Mouse (Mus musculus) hindbrain, embryonic 11.5 days (tissue): ENCODE measurements around the gene Elane. TPM values are rescaled to one million over a fixed set of nuclear protein-coding genes. Genes with fewer than 3 reads are reported as not detected.

Experiments used
- ATAC-seq: fragments of 200-750 bp; cut with Nextera tagmentation; 2 replicates; pipeline ENCODE4 v1.8.0; 2017; ENCODE audit warnings: mild to moderate bottlenecking, moderate TSS enrichment, moderate library complexity; ENCODE audit not compliant: low FRiP score
- DNase-seq: peaks from one replicate; pipeline ENCODE4 v3.0.0-alpha.2; 2015; ENCODE audit warnings: low spot score
- H3K27ac ChIP-seq: fragments of 300-500 bp; sonication (generic); 2 replicates; pipeline ENCODE4 v1.5.1; 2014; ENCODE audit warnings: mild to moderate bottlenecking, low read depth, low read length
- H3K27me3 ChIP-seq: fragments of 300-500 bp; sonication (generic); 2 replicates; pipeline ENCODE4 v1.6.1; 2014; ENCODE audit warnings: mild to moderate bottlenecking, low read length, moderate library complexity, mixed read lengths; ENCODE audit not compliant: control insufficient read depth, insufficient read depth
- H3K36me3 ChIP-seq: fragments of 300-500 bp; sonication (generic); 2 replicates; pipeline ENCODE4 v1.6.1; 2014; ENCODE audit warnings: mild to moderate bottlenecking, low read length, moderate library complexity, mixed read lengths; ENCODE audit not compliant: control insufficient read depth, insufficient read depth
- H3K4me1 ChIP-seq: fragments of 300-500 bp; sonication (generic); replicated peaks from 2 replicates; pipeline ENCODE4 v1.6.1; 2014; ENCODE audit warnings: low read length, mixed read lengths; ENCODE audit not compliant: control insufficient read depth, insufficient read depth
- H3K4me2 ChIP-seq: fragments of 300-500 bp; sonication (generic); replicated peaks from 2 replicates; pipeline ENCODE4 v1.6.1; 2014; ENCODE audit warnings: mild to moderate bottlenecking, low read depth, low read length
- H3K4me3 ChIP-seq: fragments of 300-500 bp; sonication (generic); 2 replicates; pipeline ENCODE4 v1.5.1; 2014; ENCODE audit warnings: low read depth, low read length
- H3K9ac ChIP-seq: fragments of 300-500 bp; sonication (generic); 2 replicates; pipeline ENCODE4 v1.6.1; 2014; ENCODE audit warnings: low read depth, low read length
- H3K9me3 ChIP-seq: fragments of 300-500 bp; sonication (generic); 2 replicates; pipeline ENCODE4 v1.6.1; 2016; ENCODE audit warnings: low read length; ENCODE audit not compliant: control insufficient read depth
- WGBS: fragments of 180-500 bp; shearing (Covaris S2); extraction: QIAGEN DNeasy Blood & Tissue Kit; methylation state at CpG from one replicate; pipeline ENCODE4 v1.1.7; 2014; 5-methylcytosine and 5-hydroxymethylcytosine counted together
- polyA plus RNA-seq: library from polyadenylated mRNA; unstranded; fragments of >200 nt; fragmentation: Nextera tagmentation; extraction: Ambion mirVana; gene quantifications from 2 replicates; pipeline ENCODE4 v1.2.1, GENCODE M21; 2014

The Elane gene
- polyA plus RNA-seq, 1 experiment from 2014 or later = not detected

DNA sequence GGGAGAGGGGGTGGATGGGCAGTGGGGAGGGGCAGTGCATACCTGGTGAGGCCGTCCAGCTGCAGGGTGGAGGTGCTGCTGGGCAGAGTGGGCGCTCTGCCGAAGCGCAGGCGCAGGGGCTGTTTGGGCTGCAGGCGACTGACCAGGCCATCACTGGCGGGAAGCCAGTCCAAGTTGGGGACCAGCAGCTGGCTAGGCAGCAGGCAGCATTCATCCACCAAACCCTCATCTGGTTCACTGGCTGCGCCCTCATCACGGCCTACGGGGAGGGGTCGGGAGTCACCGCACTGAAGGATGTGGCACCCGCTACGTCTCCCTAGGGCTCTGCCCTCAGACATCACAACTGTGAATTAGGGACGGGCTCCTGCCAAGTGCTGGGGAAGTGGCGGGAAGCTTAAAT lies 10.3 kb downstream of the Elane start:
- Histone ChIP-seq H3K4me2 (no peak overlapping the region), H3K27me3 (peaks cover 4% of the 10 kb centered on the region; the same call in 1 of the 2 replicates), H3K27ac (no peak overlapping the region), H3K9ac (no peak overlapping the region), H3K9me3 (no peaks in the 10 kb centered on the region), H3K4me3 (no peak overlapping the region), H3K4me1 (peaks cover 5% of the 10 kb centered on the region), H3K36me3 (no peaks in the 10 kb centered on the region)
- ATAC-seq (no peak), DNase-seq (no peak)
- WGBS = 93% methylated on average over 16 of the region's 16 CpGs

DNA sequence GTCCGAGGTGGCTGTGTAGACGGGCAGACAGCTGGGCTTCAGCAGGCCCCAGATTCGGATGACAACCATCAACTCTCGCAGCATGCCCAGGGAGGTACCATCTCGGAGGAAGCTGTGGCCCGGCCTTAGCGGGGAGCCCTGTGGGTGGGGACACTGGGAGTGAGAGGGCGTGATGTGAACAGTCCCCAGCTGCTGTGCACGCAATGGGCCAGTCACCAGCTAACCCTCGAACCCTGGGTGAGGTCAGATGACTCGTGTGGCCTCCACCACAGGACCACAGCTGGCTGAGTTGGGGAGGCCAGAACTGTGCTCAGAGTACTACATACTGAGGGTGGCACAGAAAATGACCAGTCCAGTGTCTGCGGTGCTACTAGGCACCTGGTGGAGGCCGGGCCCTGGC lies 10.8 kb downstream of the Elane start:
- Histone ChIP-seq H3K27me3 (peaks cover 4% of the 10 kb centered on the region; the same call in 1 of the 2 replicates), H3K9me3 (no peaks in the 10 kb centered on the region), H3K4me2 (no peak overlapping the region), H3K4me3 (no peak overlapping the region), H3K4me1 (peaks cover 7% of the 10 kb centered on the region), H3K27ac (no peak overlapping the region), H3K9ac (no peak overlapping the region), H3K36me3 (no peaks in the 10 kb centered on the region)
- ATAC-seq (no peak), DNase-seq (no peak)
- 85% methylated on average over 13 of the region's 13 CpGs for WGBS

DNA sequence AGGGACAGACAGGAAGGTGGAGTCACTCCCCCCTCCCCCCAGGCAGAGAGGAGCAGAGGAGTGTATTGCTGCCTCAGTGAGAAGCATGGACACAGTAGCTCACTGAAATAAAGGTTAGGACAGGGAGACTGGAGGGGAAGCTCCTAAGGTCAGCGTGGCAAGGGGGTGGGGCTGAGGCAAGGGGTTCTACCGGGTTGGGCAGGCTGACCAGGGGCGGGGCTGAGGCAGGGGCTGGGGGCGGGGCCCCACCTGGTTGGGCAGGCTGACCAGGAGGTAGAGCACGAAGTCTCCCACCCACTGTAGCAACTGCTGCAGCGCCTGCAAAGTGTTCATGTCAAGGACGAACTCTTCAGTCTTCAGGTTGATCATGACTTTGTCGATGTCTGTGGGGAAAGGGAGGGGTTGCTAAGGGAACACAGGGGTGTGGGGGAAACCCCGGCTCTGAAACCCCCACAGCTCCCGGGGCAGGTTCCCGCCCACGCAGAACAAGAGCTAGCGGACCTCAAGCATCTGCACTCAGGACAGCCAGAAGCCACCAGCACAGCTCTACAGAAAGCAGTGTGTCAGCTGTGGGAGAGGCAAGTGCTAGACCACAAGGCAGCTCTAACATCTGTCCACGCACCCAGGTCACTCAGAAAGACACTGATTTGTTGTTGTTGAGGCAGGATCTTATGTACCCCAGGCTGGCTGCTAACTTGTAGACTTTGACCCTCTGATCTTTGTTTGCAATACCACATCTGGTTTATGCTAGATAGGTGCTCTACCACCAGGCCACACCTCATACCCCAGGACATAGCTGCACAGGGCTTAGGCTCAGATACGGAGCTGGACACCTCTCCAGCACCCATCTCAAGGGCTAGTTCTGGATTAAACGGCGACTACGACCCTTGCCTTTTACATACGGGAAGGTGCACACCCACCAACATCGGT lies 11.5 kb downstream of the Elane start:
- no peak overlapping the region for H3K9ac ChIP-seq
- H3K27me3 ChIP-seq = peaks cover 4% of the 10 kb centered on the region; the same call in 1 of the 2 replicates
- DNase-seq (no peak), ATAC-seq (no peak)
- peaks cover under 1% of the 10 kb centered on the region; the same call in 1 of the 2 replicates for H3K36me3 ChIP-seq
- H3K4me1 ChIP-seq = peaks cover 7% of the 10 kb centered on the region
- no peak overlapping the region for H3K4me3 ChIP-seq
- H3K27ac ChIP-seq = no peak overlapping the region
- 57% methylated on average over 20 of the region's 20 CpGs for WGBS
- no peaks in the 10 kb centered on the region for H3K9me3 ChIP-seq
- no peak overlapping the region for H3K4me2 ChIP-seq

DNA sequence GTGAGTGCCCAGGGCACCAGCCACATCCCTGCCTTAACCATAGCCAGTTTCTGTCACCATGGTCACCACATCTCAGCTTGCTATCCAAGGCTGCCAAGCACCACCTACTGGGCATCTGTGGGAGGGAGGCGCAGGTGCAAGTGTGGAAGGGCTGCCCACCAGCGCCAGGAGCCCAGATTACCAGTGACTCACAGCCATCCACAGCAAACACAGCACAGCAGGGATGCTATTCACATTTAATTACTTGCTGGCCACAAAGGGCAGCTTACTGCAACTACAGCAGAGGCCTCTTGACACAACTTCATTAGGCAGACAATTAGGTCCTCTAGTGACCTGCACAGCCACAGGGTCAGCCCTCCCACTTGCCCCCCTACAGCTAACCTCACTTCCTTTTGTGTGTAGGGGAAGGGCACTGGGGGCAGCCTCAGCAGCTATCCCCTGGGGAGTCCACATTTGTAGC lies 14.9 kb downstream of the Elane start:
- H3K4me1 ChIP-seq = peaks cover 7% of the 10 kb centered on the region
- H3K9ac ChIP-seq = 0 out of 2 replicates have a peak overlapping the region, but pooled peaks have one; percentile 23
- H3K36me3 ChIP-seq = peaks cover 3% of the 10 kb centered on the region; the same call in 1 of the 2 replicates
- 0 out of 2 replicates have a peak overlapping the region, but pooled peaks have one; percentile 36 for H3K27ac ChIP-seq
- DNase-seq = peak; percentile 54
- H3K4me3 ChIP-seq = no peak overlapping the region
- H3K27me3 ChIP-seq = peaks cover 4% of the 10 kb centered on the region; the same call in 1 of the 2 replicates
- H3K4me2 ChIP-seq = no peak overlapping the region
- H3K9me3 ChIP-seq = no peaks in the 10 kb centered on the region
- ATAC-seq = peak; percentile 55
- 15% methylated on average over 2 of the region's 2 CpGs for WGBS

DNA sequence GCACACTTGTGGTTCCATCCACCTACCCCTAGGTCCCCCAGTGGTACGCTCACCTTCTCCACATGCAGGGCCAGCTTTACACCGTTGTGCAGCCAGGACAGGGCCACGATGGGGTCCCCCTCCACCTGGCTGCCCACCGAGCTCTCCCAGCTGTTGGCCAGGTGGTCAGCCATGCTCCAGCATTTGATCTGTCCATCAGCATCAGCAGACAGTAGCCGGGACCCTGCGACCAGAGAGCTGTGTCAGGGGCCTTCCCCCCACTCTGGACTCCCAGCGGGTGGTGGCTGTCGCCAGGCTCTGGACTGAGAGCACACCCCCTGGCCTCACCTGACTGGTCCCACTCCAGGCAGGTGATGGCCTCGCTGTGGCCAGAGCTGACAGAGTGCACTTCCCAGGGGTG lies 20.7 kb downstream of the Elane start:
- Histone ChIP-seq H3K9me3 (no peaks in the 10 kb centered on the region), H3K4me1 (no peaks in the 10 kb centered on the region), H3K36me3 (peaks cover 3% of the 10 kb centered on the region; the same call in 1 of the 2 replicates), H3K27ac (no peak overlapping the region), H3K27me3 (no peaks in the 10 kb centered on the region; the same call in 1 of the 2 replicates), H3K4me3 (no peak overlapping the region), H3K9ac (no peak overlapping the region), H3K4me2 (no peak overlapping the region)
- WGBS = 90% methylated on average over 9 of the region's 9 CpGs
- no peak for DNase-seq
- no peak for ATAC-seq

DNA sequence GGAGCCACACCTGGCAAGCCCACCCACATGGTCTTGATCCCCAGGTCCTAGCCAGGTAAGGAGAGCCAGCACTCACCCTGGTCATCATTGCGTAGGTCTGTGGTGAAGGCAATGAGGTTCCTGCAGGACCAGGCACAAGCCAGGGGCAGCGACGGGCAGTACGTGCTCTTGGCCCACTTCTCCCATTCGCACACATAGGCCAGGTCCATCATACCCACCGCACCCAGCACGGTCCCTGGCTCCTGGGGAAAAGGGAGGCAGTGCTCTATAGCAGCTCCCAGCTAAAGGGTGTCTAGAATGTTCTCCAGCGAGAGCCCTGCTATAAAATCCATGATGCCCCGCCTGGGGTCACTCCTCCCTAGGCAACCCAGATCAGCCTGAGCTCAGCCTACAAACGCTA lies 21.4 kb downstream of the Elane start:
- H3K36me3 ChIP-seq = peaks cover 3% of the 10 kb centered on the region; the same call in 1 of the 2 replicates
- no peak for DNase-seq
- H3K27ac ChIP-seq = no peak overlapping the region
- no peaks in the 10 kb centered on the region; the same call in 1 of the 2 replicates for H3K27me3 ChIP-seq
- H3K4me3 ChIP-seq = no peak overlapping the region
- H3K9ac ChIP-seq = no peak overlapping the region
- H3K4me1 ChIP-seq = no peaks in the 10 kb centered on the region
- WGBS = 95% methylated on average over 10 of the region's 10 CpGs
- no peak overlapping the region for H3K4me2 ChIP-seq
- no peaks in the 10 kb centered on the region for H3K9me3 ChIP-seq
- ATAC-seq = no peak

DNA sequence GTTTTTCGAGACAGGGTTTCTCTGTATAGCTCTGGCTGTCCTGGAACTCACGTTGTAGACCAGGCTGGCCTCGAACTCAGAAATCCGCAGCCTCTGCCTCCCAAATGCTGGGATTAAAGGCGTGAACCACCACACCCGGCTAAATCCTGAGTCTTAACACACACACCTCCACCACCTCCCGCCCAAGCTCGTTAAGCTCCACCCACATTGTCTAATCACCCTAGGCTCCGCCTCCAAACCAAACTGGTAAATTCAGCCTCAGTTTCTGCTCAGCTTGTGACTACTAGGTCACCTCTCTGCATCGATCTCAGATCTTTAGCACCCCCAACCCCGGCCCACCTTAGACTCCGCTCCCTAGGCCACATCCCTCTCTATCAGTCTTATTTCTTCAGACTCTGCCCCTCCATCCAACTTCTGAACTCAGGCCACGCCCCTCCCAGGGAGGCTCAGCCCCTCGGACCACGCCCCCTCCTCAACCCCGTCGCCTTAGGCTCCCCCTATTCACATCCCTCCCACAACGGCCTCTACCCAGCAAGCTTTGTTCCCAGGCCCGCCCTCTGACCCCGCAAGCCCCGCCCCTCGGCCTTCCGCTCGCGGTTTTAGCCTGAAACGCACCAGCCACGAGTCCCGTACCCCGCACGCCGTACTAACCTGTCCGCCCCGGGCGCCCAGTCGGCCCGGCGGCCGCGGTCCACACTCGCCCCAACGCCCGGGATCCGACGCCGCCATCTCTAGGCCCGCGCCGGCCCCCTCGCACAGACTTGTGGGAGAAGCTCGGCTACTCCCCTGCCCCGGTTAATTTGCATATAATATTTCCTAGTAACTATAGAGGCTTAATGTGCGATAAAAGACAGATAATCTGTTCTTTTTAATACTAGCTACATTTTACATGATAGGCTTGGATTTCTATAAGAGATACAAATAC lies 22.4 kb downstream of the Elane start, which contains the start of gene Med16:
Med16 (minus strand) TSS at position 757 of the 925 bp plus-strand sequence.
- ATAC-seq (peak; percentile 95), DNase-seq (peak; percentile 97)
- H3K4me3 ChIP-seq = peak within 1 kb of the TSS; percentile 65
- no peaks in the 10 kb centered on the region for H3K27me3 ChIP-seq
- H3K27ac ChIP-seq = peak within 1 kb of the TSS; percentile 96
- peak within 1 kb of the TSS; percentile 42 for H3K4me2 ChIP-seq
- H3K9ac ChIP-seq = peak within 1 kb of the TSS; percentile 85
- no peaks in the 10 kb centered on the region for H3K36me3 ChIP-seq
- WGBS = 2% methylated on average over 52 of the region's 52 CpGs
- H3K9me3 ChIP-seq = no peaks in the 10 kb centered on the region
- H3K4me1 ChIP-seq = no peaks in the 10 kb centered on the region
